Mouse (Mus musculus): Measurements from ENCODE around the gene Entpd7. TPM values are rescaled to one million over a fixed set of nuclear protein-coding genes. Genes with fewer than 3 reads are reported as not detected.

Gene Entpd7
- polyA plus RNA-seq, 1 experiment from 2014 or later: 8.0 TPM

DNA sequence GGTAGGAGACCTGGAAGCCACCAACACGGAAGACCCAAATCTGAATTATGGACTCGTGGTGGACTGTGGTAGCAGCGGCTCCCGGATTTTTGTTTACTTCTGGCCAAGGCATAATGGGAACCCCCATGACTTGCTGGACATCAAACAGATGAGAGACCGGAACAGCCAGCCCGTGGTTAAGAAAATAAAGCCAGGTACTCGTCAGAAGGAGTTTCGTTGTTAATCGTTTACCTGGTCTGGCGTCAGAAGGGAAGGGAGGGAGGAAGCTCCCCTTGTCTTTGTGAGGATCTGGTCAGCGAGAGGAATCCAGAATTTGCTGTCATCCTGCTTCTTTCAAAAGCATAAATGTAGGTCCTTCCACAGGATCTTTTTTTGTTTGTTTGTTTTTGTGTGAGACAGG is 14.7 kb downstream of the Entpd7 start:
- no peaks in the 10 kb centered on the region for H3K4me1 ChIP-seq (replicated peaks)
- no peak overlapping the region for H3K4me3 ChIP-seq
- no peak for ATAC-seq (ENCODE audit: insufficient number of reproducible peaks, low FRiP score)
- WGBS: 81% methylated on average over 11 of the region's 11 CpGs
- H3K4me2 ChIP-seq: no peak overlapping the region
- H3K9me3 ChIP-seq (replicated peaks): peaks cover 5% of the 10 kb centered on the region; the same call in 1 of the 2 replicates
- no peak overlapping the region for H3K9ac ChIP-seq
- peaks cover 27% of the 10 kb centered on the region for H3K27me3 ChIP-seq (replicated peaks)
- peaks cover 74% of the 10 kb centered on the region for H3K36me3 ChIP-seq
- H3K27ac ChIP-seq (ENCODE audit: poor library complexity, severe bottlenecking): no peak overlapping the region

- Histone ChIP-seq H3K9ac (no peak overlapping the region), H3K36me3 (peaks cover 76% of the 10 kb centered on the region), H3K4me3 (no peak overlapping the region), H3K4me2 (no peak overlapping the region), H3K9me3 (replicated peaks) (peaks cover 5% of the 10 kb centered on the region; the same call in 1 of the 2 replicates), H3K27me3 (replicated peaks) (peaks cover 32% of the 10 kb centered on the region), H3K4me1 (replicated peaks) (no peaks in the 10 kb centered on the region), H3K27ac (ENCODE audit: poor library complexity, severe bottlenecking) (no peak overlapping the region)
- no peak for ATAC-seq (ENCODE audit: insufficient number of reproducible peaks, low FRiP score)
- 87% methylated on average over 17 of the region's 17 CpGs for WGBS
Measured at GRCm38 (mm10) chr19:43704787-43705497, 15.5 kb downstream of the Entpd7 start.

DNA sequence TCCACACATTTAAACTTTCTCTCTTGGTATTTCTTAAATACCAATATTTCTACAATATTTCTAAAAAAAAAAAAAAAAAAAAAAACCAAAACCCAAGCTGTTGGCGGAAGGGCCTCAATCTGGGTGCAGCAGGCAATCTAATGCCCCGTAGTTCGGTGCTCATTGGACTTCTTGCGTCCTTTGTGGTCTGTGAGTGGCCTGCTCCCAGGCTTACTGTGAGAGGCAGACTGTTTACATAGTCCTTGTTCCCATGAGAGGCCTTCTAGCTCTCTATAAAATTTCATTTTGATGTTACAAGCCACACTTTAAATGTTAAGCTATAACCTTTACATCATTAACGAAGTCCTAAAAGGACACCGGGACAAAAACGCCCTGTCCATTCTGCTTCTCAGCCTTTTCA is 18.7 kb downstream of the Entpd7 start:
- no peaks in the 10 kb centered on the region for H3K9me3 ChIP-seq (replicated peaks)
- no peak overlapping the region for H3K27ac ChIP-seq (ENCODE audit: poor library complexity, severe bottlenecking)
- no peak for ATAC-seq (ENCODE audit: insufficient number of reproducible peaks, low FRiP score)
- no peaks in the 10 kb centered on the region for H3K4me1 ChIP-seq (replicated peaks)
- H3K27me3 ChIP-seq (replicated peaks): peaks cover 43% of the 10 kb centered on the region
- peaks cover 58% of the 10 kb centered on the region for H3K36me3 ChIP-seq
- no peak overlapping the region for H3K4me2 ChIP-seq
- H3K4me3 ChIP-seq: no peak overlapping the region
- 93% methylated on average over 7 of the region's 7 CpGs for WGBS
- H3K9ac ChIP-seq: no peak overlapping the region

DNA sequence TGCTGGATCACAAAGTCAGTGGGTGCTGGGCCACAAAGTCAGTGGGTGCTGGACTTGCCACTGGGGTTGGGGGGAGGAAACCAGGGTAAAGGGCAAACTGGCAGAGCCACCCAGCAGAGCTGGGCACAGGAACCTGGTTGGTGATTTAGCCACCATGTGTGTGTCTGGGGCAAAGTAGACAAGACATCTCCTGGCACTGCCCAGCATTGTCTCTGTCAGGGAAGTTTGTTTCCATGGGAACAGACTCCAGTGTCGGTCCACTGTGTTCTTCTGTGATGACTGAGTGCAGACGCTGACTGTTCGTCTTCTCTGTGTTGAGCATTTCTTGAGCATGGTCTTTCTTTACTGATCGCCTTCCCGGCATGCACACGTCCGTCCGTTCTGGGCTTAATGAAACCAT is 19.8 kb downstream of the Entpd7 start:
- 85% methylated on average over 8 of the region's 8 CpGs for WGBS
- no peaks in the 10 kb centered on the region for H3K4me1 ChIP-seq (replicated peaks)
- no peak overlapping the region for H3K4me2 ChIP-seq
- ATAC-seq (ENCODE audit: insufficient number of reproducible peaks, low FRiP score): no peak
- H3K27ac ChIP-seq (ENCODE audit: poor library complexity, severe bottlenecking): no peak overlapping the region
- H3K4me3 ChIP-seq: no peak overlapping the region
- H3K9ac ChIP-seq: no peak overlapping the region
- H3K9me3 ChIP-seq (replicated peaks): no peaks in the 10 kb centered on the region
- H3K36me3 ChIP-seq: peaks cover 54% of the 10 kb centered on the region
- H3K27me3 ChIP-seq (replicated peaks): peaks cover 48% of the 10 kb centered on the region

GRCm38 (mm10) chr19:43711159-43711916 is 21.9 kb downstream of the Entpd7 start:
- Histone ChIP-seq H3K4me2 (no peak overlapping the region), H3K27me3 (replicated peaks) (peaks cover 41% of the 10 kb centered on the region), H3K9me3 (replicated peaks) (no peaks in the 10 kb centered on the region), H3K9ac (no peak overlapping the region), H3K4me1 (replicated peaks) (no peaks in the 10 kb centered on the region), H3K4me3 (no peak overlapping the region), H3K36me3 (peaks cover 37% of the 10 kb centered on the region), H3K27ac (ENCODE audit: poor library complexity, severe bottlenecking) (no peak overlapping the region)
- WGBS: 59% methylated on average over 22 of the region's 22 CpGs
- no peak for ATAC-seq (ENCODE audit: insufficient number of reproducible peaks, low FRiP score)

- no peak for ATAC-seq (ENCODE audit: insufficient number of reproducible peaks, low FRiP score)
- H3K27me3 ChIP-seq (replicated peaks): peaks cover 41% of the 10 kb centered on the region
- H3K4me2 ChIP-seq: no peak overlapping the region
- H3K36me3 ChIP-seq: peaks cover 32% of the 10 kb centered on the region
- H3K9me3 ChIP-seq (replicated peaks): no peaks in the 10 kb centered on the region
- no peaks in the 10 kb centered on the region for H3K4me1 ChIP-seq (replicated peaks)
- H3K27ac ChIP-seq (ENCODE audit: poor library complexity, severe bottlenecking): no peak overlapping the region
- H3K4me3 ChIP-seq: no peak overlapping the region
- 84% methylated on average over 5 of the region's 5 CpGs for WGBS
- H3K9ac ChIP-seq: no peak overlapping the region
Measured at GRCm38 (mm10) chr19:43711971-43712370, 22.5 kb downstream of the Entpd7 start.

- no peak for ATAC-seq (ENCODE audit: insufficient number of reproducible peaks, low FRiP score)
- peaks cover 57% of the 10 kb centered on the region for H3K36me3 ChIP-seq
Measured at GRCm38 (mm10) chr19:43720061-43720460, 30.6 kb downstream of the Entpd7 start.

DNA sequence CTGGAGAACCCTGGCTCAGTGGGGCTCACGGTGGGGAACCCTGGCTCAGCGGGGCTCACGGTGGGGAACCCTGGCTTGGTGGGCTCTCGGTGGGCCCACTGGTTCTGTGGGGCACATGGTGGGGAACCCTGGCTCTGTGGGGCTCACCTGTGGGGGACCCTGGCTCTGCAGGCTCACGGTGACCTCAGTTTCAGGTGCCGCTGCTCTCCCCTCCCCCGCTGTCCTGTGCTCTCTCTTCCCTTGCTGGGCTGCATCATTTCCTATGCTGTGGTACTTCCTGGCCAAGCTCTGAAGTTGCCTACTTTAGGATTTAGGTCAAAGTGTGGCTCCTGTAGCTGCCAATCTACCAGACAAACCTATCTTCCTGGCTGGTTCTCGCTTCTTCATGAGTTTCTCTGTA is 33.4 kb downstream of the Entpd7 start:
- peaks cover 78% of the 10 kb centered on the region for H3K36me3 ChIP-seq
- WGBS: 77% methylated on average over 8 of the region's 8 CpGs
- H3K27me3 ChIP-seq (replicated peaks): peaks cover 64% of the 10 kb centered on the region

More at GRCm38 (mm10) chr19:43720061-43720460, 30.6 kb downstream of the Entpd7 start:
- Histone ChIP-seq H3K4me2 (no peak overlapping the region), H3K27me3 (replicated peaks) (peaks cover 66% of the 10 kb centered on the region), H3K4me1 (replicated peaks) (0 out of 2 replicates have a peak, but pooled peaks cover 4% of the 10 kb centered on the region), H3K9me3 (replicated peaks) (no peaks in the 10 kb centered on the region), H3K4me3 (no peak overlapping the region), H3K9ac (no peak overlapping the region), H3K27ac (ENCODE audit: poor library complexity, severe bottlenecking) (no peak overlapping the region)
- 87% methylated on average over 11 of the region's 11 CpGs for WGBS

GRCm38 (mm10) chr19:43723501-43723900 is 34.0 kb downstream of the Entpd7 start:
- ATAC-seq (ENCODE audit: insufficient number of reproducible peaks, low FRiP score): no peak
- Histone ChIP-seq H3K27ac (ENCODE audit: poor library complexity, severe bottlenecking) (no peak overlapping the region), H3K36me3 (peaks cover 78% of the 10 kb centered on the region), H3K9ac (no peak overlapping the region), H3K9me3 (replicated peaks) (no peaks in the 10 kb centered on the region), H3K4me2 (no peak overlapping the region), H3K27me3 (replicated peaks) (peaks cover 64% of the 10 kb centered on the region), H3K4me1 (replicated peaks) (0 out of 2 replicates have a peak, but pooled peaks cover 4% of the 10 kb centered on the region), H3K4me3 (no peak overlapping the region)
- 80% methylated on average over 10 of the region's 10 CpGs for WGBS

More for the DNA sequence above, 33.4 kb downstream of the Entpd7 start:
- H3K4me2 ChIP-seq: no peak overlapping the region
- H3K9me3 ChIP-seq (replicated peaks): no peaks in the 10 kb centered on the region
- no peak overlapping the region for H3K4me3 ChIP-seq
- no peak overlapping the region for H3K27ac ChIP-seq (ENCODE audit: poor library complexity, severe bottlenecking)
- no peak overlapping the region for H3K9ac ChIP-seq
- H3K4me1 ChIP-seq (replicated peaks): 0 out of 2 replicates have a peak, but pooled peaks cover 4% of the 10 kb centered on the region
- no peak for ATAC-seq (ENCODE audit: insufficient number of reproducible peaks, low FRiP score)

GRCm38 (mm10) chr19:43724194-43724593 is 34.7 kb downstream of the Entpd7 start:
- Histone ChIP-seq H3K27me3 (replicated peaks) (peaks cover 59% of the 10 kb centered on the region), H3K9ac (no peak overlapping the region), H3K9me3 (replicated peaks) (no peaks in the 10 kb centered on the region), H3K4me3 (no peak overlapping the region), H3K27ac (ENCODE audit: poor library complexity, severe bottlenecking) (no peak overlapping the region), H3K4me1 (replicated peaks) (0 out of 2 replicates have a peak, but pooled peaks cover 4% of the 10 kb centered on the region), H3K36me3 (peaks cover 79% of the 10 kb centered on the region), H3K4me2 (no peak overlapping the region)
- ATAC-seq (ENCODE audit: insufficient number of reproducible peaks, low FRiP score): no peak
- 91% methylated on average over 20 of the region's 20 CpGs for WGBS

DNA sequence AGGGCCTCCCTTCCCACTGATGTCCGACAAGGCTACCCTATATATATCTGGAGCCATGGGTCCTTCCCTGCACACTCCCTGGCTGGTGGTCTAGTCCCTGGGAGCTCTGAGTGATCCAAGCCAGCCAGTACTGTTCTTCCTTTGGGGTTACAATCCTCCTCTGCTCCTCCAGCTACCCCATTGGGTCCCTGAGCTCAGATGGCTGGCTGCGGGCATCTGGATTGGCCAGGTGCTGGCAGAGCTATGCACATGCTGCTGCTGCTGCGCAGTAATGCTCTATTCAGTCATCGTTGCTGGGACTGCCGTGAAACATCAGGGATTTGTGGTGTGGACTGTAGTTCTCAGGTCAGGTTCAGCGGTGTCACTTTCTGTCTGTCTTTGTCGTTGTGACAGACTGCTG is 35.3 kb downstream of the Entpd7 start:
- Histone ChIP-seq H3K27ac (ENCODE audit: poor library complexity, severe bottlenecking) (no peak overlapping the region), H3K27me3 (replicated peaks) (peaks cover 53% of the 10 kb centered on the region), H3K9ac (no peak overlapping the region), H3K36me3 (peaks cover 75% of the 10 kb centered on the region), H3K4me2 (no peak overlapping the region), H3K9me3 (replicated peaks) (no peaks in the 10 kb centered on the region), H3K4me1 (replicated peaks) (0 out of 2 replicates have a peak, but pooled peaks cover 9% of the 10 kb centered on the region), H3K4me3 (no peak overlapping the region)
- WGBS: 79% methylated on average over 7 of the region's 7 CpGs
- no peak for ATAC-seq (ENCODE audit: insufficient number of reproducible peaks, low FRiP score)
